Mouse (Mus musculus): ENCODE data around the gene Wdr74.

DNA sequence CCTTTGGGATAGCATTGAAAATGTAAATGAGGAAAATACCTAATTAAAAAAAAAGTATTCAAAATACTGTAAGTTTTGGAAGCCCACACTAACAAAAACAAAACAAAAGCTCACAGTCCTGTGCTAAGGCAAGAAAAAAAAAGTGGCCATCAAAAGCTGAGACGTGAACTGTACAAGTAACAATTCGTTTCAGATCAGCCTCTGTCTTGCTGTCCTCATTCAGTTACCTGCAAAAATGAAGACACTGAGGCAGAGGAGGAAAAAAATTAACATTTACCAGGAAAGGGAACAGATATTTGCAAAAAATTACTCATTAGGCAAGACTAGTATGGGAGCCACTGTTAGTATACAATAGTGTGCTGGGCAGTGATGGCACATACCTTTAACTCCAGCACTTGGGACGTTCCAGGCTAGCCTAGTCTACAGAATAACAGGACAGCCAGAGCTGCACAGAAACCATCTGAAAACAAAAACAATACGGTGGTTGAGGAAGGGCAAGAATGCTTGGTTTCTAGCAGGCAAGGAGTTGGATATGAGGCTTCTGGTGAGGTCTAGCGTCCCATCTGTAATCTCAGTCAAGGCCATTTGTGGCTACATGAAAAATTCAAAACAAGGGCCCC is 8.0 kb upstream of the Wdr74 start:
- no peak for TF ChIP-seq CTCF (IDR thresholded peaks at IDR 0.05)
- no peak for TF ChIP-seq EP300 (IDR thresholded peaks at IDR 0.05)

Measured in lung, postnatal 0 days (tissue).